Mouse (Mus musculus): ENCODE data around the gene Txnip. TPM values are rescaled to one million over a fixed set of nuclear protein-coding genes. Genes with fewer than 3 reads are reported as not detected.
A peak's percentile ranks its signal among the peaks of the same experiment; 100 is the strongest.

Gene Txnip
- total RNA-seq, 2 experiments from 2014 or later, result 288 to 458 TPM

- DNase-seq, result no peak
- intact Hi-C loops (cut with DNase I; ENCODE audit: low total_unique reads), result no loop called here
Observed at GRCm38 (mm10) chr3:96579239-96579750, 21.5 kb downstream of the Txnip start.

GRCm38 (mm10) chr3:96579885-96580454 is 22.2 kb downstream of the Txnip start:
- DNase-seq, result peak; percentile 88
- intact Hi-C loops (cut with DNase I; ENCODE audit: low total_unique reads), result loop anchor here (2.0 kb wide), 1 partner anchor 31 kb away; no protein-coding TSS in a partner anchor

DNA sequence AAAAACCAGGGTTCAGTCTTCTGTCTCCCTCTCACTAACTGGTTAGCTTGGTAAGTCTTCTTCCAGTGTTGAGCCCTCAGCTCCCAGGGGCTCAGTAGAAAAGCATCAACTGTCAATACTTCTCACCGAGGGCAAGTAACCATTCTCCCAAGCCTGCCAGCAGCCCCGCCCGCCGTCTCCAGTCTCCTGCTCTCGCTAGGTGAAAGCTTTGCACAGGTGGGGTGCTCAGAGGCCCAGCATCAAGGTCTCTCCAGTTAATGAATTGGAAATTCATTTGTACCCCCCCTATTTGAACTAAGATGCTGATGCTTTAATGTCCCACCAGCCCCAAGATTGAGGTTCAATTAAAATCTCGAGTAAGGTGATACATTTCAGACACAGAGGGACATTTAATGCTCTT is 23.4 kb downstream of the Txnip start:
- no peak for DNase-seq
- intact Hi-C loops (cut with DNase I; ENCODE audit: low total_unique reads), result loop anchor here (2.0 kb wide), 1 partner anchor 32 kb away; no protein-coding TSS in a partner anchor

- DNase-seq, result no peak
- intact Hi-C loops (cut with DNase I; ENCODE audit: low total_unique reads), result loop anchor here (2.0 kb wide), 1 partner anchor 33 kb away; no protein-coding TSS in a partner anchor
Observed at GRCm38 (mm10) chr3:96581771-96582515, 24.2 kb downstream of the Txnip start.

GRCm38 (mm10) chr3:96583386-96583785 is 25.6 kb downstream of the Txnip start:
- intact Hi-C loops (cut with DNase I; ENCODE audit: low total_unique reads), result no loop called here

GRCm38 (mm10) chr3:96590657-96591056 is 32.9 kb downstream of the Txnip start:
- no peak for DNase-seq
- intact Hi-C loops (cut with DNase I; ENCODE audit: low total_unique reads), result no loop called here

More at GRCm38 (mm10) chr3:96583386-96583785, 25.6 kb downstream of the Txnip start:
- DNase-seq, result no peak

DNA sequence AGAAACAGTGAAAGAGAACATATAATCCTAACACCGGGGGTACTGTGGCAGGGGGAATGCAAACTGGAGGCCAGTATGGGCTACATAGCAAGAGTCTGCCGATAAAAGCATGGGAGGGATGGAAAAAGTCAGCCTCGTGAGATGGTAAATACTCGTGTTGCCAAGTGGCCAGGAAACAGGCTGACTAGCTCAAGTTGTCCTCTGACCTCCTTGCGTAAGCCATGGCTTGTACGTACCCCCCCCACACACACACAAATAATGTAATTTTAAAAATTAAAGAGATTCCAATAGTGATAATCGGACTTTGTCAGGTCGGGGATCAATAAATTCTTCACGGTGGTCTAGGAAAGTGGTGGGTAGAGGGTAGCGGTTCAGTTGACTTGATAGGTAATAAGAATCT is 35.6 kb downstream of the Txnip start:
- intact Hi-C loops (cut with DNase I; ENCODE audit: low total_unique reads), result no loop called here
- no peak for DNase-seq

GRCm38 (mm10) chr3:96593790-96594560 is 36.2 kb downstream of the Txnip start, which contains the start of gene Polr3gl:
Polr3gl (minus strand) TSS chr3:96594181.
- DNase-seq, result peak; percentile 94
- intact Hi-C loops (cut with DNase I; ENCODE audit: low total_unique reads), result no loop called here

DNA sequence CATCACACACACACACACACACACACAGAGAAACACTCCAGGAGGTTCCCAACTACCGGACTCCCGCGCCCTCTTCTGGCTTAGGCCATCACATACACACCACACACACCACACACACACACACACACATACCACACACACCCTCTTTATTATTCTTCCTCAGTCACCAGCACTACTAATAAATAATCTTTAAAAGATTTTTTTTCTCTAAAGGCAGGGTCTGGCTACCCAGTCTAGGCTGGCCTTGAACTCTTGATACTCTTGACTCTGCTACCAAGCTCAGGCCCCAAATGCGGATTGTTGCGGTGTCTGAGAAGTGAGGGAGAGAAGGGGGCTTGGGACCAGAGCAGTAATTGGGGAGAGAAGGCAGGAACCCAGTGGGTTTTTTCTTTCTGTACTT is 37.1 kb downstream of the Txnip start:
- no peak for DNase-seq
- intact Hi-C loops (cut with DNase I; ENCODE audit: low total_unique reads), result loop anchor here (5.0 kb wide), 1 partner anchor 37 kb away; no protein-coding TSS in a partner anchor

- DNase-seq, result no peak
- intact Hi-C loops (cut with DNase I; ENCODE audit: low total_unique reads), result loop anchor here (5.0 kb wide), 1 partner anchor 37 kb away; no protein-coding TSS in a partner anchor
Observed at GRCm38 (mm10) chr3:96595661-96596060, 37.9 kb downstream of the Txnip start.

- intact Hi-C loops (cut with DNase I; ENCODE audit: low total_unique reads), result loop anchor here (5.0 kb wide), 1 partner anchor 36 kb away; no protein-coding TSS in a partner anchor
Observed at GRCm38 (mm10) chr3:96596228-96596707, 38.5 kb downstream of the Txnip start, which contains the start of gene Ankrd34a. Ankrd34a (plus strand) TSS chr3:96596636.

GRCm38 (mm10) chr3:96596855-96597254 is 39.1 kb downstream of the Txnip start:
- intact Hi-C loops (cut with DNase I; ENCODE audit: low total_unique reads), result loop anchor here (5.0 kb wide), 1 partner anchor 35 kb away; no protein-coding TSS in a partner anchor
- DNase-seq, result no peak

More at GRCm38 (mm10) chr3:96596228-96596707, 38.5 kb downstream of the Txnip start, which contains the start of gene Ankrd34a:
- peak; percentile 63 for DNase-seq

GRCm38 (mm10) chr3:96597435-96597891 is 39.7 kb downstream of the Txnip start:
- intact Hi-C loops (cut with DNase I; ENCODE audit: low total_unique reads), result loop anchor here (5.0 kb wide), 1 partner anchor 35 kb away; no protein-coding TSS in a partner anchor
- peak; percentile 20 for DNase-seq

DNA sequence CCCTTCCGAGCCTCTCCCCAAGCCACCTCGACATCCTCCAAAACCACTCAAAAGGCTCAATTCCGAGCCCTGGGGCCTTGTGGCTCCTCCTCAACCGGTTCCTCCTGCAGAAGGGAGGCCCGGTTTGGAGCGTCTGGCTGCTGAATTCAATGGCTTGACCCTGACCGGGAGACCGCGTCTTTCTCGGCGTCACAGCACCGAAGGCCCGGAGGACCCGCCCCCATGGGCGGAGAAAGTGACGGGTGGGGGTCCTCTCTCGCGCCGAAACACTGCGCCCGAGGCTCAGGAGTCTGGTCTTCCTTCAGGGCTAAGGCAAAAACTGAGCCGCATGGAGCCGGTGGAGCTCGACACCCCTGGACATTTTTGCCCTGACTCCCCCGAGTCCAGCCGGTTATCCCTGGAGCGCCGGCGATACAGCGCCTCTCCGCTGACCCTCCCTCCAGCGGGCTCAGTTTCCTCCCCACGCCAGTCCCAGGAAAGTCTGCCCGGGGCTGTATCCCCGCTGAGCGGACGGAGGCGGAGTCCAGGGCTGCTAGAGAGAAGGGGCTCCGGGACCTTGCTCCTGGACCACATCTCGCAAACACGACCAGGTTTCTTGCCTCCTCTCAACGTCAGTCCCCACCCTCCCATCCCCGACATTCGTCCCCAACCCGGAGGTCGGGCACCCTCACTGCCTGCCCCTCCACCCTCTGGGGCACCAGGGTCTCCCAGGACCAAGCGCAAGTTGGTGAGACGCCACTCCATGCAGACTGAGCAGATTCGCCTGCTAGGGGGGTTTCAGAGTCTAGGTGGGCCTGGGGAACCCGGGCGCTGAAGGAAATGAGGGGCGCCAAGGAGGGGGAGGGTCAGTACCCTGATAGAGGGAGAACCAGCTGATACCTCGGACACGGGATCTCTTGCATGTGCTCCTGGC is 40.7 kb downstream of the Txnip start:
- peak; percentile 75 for DNase-seq
- intact Hi-C loops (cut with DNase I; ENCODE audit: low total_unique reads), result loop anchor here (5.0 kb wide), 1 partner anchor 34 kb away; no protein-coding TSS in a partner anchor

GRCm38 (mm10) chr3:96599069-96599393 is 41.3 kb downstream of the Txnip start:
- intact Hi-C loops (cut with DNase I; ENCODE audit: low total_unique reads), result loop anchor here (5.0 kb wide), 1 partner anchor 33 kb away; no protein-coding TSS in a partner anchor
- no peak for DNase-seq

DNA sequence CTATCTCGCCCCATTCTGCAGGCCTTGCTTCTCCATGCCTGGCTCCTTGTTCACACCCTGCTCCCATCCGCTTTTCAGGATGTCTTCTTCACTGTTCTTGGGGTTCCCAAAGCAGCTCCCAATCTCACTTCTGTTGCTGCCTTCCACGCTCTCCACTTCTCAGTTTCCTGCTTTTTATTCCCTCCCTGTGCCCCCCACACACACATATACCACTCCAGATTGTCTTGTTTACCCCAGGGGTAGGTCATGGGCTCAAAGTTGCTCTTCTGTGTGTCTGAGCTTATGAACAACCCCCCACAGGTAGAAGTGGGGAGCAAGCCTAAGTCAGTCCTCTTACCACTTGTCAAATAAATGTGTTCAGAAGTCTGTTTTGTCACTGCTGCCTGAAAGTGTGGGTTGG is 41.7 kb downstream of the Txnip start:
- no peak for DNase-seq
- intact Hi-C loops (cut with DNase I; ENCODE audit: low total_unique reads), result loop anchor here (5.0 kb wide), 1 partner anchor 33 kb away; no protein-coding TSS in a partner anchor

DNA sequence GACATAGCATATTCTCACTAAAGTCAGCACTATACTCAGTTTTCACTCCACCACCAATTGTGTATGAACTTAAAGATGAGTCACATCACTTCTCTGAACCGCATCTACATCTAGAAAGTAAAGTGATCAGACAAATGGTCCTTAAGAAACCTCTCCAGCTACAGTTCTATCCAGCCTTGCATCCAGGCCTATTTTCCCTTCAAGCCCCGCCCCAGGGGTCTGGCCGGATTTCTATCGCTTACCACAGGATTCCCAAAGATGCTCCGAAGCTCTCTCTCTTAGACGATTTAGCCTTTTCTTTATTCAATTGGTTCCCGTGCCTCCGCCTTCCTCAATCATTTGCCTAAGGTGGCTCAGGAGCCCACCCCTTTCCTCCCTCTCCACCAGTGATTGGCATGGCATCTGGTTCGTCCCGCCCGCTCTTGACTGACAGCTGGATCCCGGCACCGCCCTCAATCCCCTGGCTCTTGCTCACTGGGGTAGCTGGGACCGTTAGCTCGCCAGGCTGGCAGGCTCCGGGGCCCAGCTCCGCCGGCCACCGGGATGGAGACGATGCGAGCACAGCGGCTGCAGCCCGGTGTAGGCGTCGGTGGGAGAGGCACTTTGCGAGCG is 43.0 kb downstream of the Txnip start, which contains the start of gene Lix1l:
Lix1l (plus strand) TSS at position 511 of the 612 bp plus-strand sequence.
- DNase-seq, result peak; percentile 95
- intact Hi-C loops (cut with DNase I; ENCODE audit: low total_unique reads), result no loop called here
